Mouse (Mus musculus) erythroid progenitor cell, adult 5-6 weeks (primary cell): ENCODE data around the gene Tlk1. TPM values are rescaled to one million over a fixed set of nuclear protein-coding genes. Genes with fewer than 3 reads are reported as not detected.
"Not testable (repeated sequence)": the region's sequence is repeated elsewhere in the genome, so short reads cannot be mapped to it uniquely, and the experiment has no call there.

Experiments
- ATAC-seq: replicated peaks from 2 replicates; pipeline ENCODE4 v1.8.0; 2016; ENCODE audit warnings: moderate number of reproducible peaks, mild to moderate bottlenecking, moderate TSS enrichment, inconsistent platforms; ENCODE audit not compliant: poor library complexity, low FRiP score, severe bottlenecking
- total RNA-seq, 2 experiments: library from RNA; stranded (forward) in 1 of 2; stranded (reverse) in 1 of 2; fragments of 150-400 nt in 1 of 2; fragments of 186-747, 209-891 nt in 1 of 2; gene quantifications; 2 replicates each; pipeline versions ENCODE4 v1.2.3 to v1.2.4; 2015 to 2017; ENCODE audit warnings: low replicate concordance in 2 of 2

Tlk1 gene
- total RNA-seq, 2 experiments from 2014 or later, result 126 to 172 TPM

DNA sequence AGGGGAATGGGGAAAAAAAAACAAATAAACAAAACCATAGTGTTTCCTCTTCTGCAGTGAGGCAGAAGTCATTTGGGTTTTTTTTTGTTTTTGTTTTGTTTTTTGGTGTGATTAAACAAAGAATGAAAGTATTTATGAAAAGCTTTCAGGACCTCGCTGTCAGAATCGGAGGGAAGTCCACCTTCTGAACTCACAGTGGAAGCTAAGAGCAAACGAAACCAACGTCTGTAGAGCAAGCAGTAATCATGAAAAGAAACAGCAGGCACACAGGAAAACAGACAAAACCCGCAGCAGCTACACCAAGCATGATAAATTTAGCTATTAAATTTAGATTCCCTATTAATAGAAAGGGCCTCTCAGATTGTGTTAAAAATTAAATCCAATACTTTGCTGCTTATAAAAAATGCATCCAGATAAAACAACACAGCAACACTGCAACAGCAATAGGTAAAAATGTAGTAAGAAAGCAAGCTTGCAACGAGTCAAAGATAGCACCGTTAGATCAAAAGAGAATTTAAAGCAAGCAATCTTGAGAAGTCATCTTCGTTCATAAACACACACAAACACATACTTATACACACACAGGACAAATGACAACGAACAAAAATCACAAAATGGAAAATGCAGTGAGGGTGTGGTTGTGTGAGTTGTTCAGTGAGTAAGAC lies 10.2 kb upstream of the Tlk1 start:
- ATAC-seq, result no peak

- no peak for ATAC-seq
Measured at GRCm38 (mm10) chr2:70835209-70835608, 9.7 kb upstream of the Tlk1 start.

- no peak for ATAC-seq
Measured at GRCm38 (mm10) chr2:70833261-70833660, 7.7 kb upstream of the Tlk1 start.

DNA sequence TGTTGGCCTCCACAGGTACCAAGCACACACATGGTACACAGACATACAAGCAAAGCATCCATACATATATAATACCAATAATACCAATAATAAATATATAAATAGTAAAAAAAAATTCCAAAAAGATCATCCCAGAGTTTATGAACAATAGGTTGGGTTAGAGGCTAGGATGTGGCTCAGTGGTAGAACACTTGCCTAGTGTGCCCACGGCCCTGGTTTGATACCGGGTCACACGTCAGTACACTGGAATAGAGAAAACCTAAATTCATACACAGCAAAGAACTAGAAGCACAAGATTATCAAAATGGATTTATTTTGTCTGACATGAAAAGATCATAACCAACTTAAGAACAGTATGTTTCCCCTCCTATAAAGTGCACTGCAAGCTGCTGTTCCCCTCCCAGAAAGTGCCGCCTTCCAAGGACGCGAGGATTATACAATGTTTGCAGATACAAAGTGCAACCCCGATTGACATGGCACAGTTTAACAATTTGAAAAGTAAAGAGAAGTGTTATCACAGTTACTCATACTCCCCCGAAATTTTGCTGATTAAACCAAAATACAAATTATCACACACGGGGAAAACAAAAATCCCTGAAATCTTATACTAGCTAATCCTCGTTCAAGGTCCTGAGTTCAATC lies 6.3 kb upstream of the Tlk1 start:
- no peak for ATAC-seq

GRCm38 (mm10) chr2:70830683-70831082 lies 5.2 kb upstream of the Tlk1 start:
- ATAC-seq, result peak; percentile 47; the same call in 1 of the 2 replicates

DNA sequence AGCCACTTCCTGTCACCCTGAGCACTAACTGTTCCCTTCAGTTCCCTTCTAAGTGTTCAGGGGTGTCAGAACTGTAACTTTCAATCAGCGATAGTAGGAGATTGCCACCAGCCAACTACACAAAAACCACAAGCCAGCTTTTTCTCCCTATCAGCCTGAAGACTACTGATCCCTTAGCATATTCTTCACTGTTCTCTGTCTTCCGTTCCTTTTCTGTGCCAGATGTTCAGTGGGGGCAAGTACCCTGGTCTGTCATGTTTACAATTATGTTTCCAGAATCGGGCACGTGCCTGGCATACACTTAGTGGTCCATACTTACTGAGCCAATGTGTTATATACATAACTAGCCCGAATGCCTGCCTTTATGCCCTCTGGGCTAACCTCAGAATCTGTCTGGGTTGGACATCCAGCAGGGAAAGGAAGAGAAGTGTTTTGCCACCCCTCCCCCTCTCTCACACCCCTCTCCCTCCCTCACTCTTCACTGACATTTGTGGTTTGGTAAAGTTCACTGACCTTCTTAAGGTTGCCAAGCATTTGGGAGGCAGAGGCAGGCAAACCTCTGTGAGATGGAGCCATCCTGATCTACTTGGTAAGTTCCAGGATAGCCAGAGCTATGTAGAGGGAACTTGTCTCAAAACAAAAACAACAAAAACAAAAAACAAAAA lies 4.5 kb upstream of the Tlk1 start:
- ATAC-seq, result no peak

- ATAC-seq, result peak; percentile 46
Measured at GRCm38 (mm10) chr2:70827780-70828179, 2.3 kb upstream of the Tlk1 start.

GRCm38 (mm10) chr2:70826436-70827230 lies 1.1 kb upstream of the Tlk1 start:
- ATAC-seq, result peak; percentile 63

DNA sequence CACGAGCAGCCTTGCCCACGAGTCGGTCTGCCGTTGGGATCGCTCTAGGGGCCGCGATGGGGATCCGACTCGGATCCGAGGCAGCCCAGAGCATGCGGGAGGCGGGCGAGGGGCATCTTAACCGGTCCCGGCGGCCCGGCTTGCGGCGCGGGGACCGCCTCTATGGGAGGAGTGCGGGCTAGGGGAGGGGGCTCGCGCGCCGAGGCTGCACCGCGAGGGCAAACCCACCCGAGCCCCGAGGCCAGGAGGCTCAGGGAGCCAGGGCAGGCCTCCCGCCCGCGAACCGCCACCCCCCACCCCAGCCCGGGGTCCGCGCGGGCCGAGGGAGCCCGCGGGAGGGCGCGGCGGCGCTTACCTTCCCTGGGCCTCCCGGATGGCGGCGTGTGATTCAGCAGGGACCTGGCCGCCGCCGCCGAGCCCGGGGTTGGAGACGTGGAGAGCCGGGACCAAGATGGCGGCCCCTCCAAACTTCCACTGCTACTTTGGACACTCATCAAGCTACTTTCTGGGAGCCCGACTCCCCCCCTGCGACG lies 624 bp downstream of the Tlk1 start:
- ATAC-seq, result 0 out of 2 replicates have a peak, but pooled peaks have one; percentile 30

DNA sequence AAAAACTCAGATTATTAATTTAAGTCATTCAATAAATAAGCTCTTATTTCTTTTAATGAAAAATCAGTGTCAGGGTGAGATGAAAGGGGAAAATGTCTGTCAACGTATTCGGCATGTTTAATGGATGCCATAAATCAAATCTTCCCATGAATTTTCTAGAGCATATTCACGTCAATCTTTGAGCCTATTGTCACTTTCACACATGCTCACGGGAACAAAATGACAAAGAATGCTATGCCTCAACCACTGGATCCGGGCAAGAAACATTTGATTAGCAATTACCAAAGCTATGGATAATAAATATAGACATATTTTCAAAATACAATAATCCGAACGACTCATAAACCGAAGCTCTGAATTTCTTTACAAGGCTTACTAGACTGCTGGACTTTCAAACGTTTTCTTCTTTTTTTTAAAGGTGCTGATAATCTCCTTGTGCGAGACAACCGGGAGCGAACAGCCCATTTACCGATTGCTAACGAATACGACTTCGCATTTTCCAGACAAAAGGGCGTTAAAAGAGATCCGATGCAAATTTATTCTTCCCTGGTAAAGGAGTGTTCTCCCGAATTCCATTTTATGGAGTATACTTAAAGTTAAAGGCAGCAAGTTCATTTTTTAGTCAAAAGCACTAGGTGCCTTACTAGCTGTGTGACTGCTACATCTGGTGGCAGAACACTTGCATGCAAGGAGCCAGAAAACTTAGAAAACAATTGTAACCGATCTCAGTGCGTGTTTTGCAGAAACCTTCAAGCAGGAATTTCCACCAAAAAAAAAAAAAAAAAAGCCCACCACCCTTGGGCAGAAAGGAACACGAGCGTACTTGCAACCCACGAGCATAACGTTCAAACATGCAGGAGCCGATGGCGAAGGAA lies 1.4 kb downstream of the Tlk1 start:
- no peak for ATAC-seq

DNA sequence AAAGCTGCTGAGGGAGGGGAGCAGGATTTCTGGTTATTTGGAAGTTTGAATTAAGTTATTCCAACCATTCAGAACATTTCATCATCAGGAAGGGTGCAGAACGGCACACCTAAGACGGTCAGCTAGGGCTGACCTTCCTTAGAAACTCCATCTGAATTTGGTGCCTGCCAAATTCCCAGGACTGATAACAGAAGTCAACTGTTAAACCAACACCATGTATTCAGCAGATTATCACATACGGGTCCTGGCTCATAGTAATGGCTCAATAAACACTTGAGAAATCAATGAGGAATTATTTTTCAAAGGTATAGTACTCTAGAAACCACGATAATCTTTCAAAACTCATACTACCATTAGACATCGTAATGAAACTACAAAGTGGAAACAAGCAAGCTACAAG lies 2.1 kb downstream of the Tlk1 start:
- 0 out of 2 replicates have a peak, but pooled peaks have one; percentile 17 for ATAC-seq

DNA sequence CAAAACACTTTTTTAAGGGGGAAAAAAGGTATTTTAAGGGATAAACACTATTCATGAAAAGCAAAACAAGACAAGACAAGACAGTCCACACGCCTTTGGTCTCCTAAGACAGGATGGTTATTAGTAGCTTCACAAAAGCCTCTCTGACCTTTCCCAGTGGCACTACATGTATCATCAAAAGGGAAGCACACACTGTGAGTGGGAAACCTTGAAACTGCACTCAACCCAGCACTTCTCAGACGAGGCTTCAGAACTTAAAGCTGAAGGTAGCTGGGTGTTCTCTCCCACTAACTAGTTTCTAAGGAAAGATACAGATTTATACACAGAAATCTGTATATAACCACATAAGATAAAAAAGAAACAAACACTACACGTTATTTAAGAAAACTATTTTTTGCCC lies 8.6 kb downstream of the Tlk1 start:
- no peak for ATAC-seq

DNA sequence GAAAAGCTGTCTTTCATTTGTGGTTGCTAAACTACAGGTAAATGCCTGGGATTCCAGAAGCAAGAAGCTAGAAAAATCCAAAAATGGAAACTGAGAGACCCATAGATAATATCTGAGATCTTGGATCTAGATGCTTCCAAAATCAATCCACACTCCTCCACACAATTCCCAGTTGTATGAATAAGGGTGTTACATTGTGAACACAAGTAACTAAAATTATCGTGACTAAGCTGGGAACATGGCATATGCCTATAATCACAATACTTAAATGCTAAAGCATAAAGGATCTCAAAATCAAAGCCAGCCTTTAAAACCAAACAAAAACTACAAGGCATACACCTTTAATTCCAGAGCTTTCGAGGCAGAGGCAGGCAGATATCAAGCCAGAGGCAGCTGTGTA lies 9.5 kb downstream of the Tlk1 start:
- no peak for ATAC-seq

DNA sequence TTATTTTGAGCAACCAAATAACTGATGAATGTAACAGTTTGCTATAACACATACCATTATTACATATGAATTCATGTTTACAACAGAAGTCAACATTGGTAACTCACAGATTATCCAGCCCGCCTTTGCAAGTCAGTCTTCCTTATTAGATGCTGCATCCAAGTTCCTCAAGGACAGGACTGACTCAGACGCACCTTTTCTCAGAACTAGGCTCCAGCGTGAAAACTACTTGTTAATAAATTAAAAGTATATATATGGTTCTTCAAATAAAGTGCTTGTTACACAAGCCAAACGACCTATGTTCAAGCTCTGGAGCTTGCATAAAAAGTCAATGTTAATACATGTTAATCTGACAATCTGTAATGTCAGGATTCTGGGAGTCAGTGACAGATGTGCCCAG lies 11.9 kb downstream of the Tlk1 start:
- no peak for ATAC-seq

GRCm38 (mm10) chr2:70811476-70811875 lies 14.1 kb downstream of the Tlk1 start:
- ATAC-seq, result no peak

- no peak for ATAC-seq
Measured at GRCm38 (mm10) chr2:70809921-70810320, 15.6 kb downstream of the Tlk1 start.

DNA sequence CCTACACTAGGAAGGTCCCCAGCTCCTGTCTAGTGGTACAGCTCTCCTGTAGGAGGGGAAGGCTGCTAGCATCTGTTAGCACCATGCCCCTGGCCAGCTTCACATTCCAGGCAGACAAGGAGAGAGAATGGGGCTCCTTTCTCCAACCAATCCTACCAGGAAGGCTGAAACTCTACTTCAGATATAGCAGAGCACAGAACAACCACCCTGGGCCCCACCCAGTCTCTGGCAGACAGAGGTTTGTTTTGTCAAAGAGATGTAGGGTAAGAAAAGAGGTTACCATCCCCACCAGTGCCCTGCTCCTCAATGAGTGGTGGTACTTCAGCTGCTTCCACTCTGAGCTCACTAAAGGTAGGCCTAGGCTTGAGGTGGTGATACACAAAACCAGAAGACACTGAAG lies 16.8 kb downstream of the Tlk1 start:
- 0 out of 2 replicates have a peak, but pooled peaks have one; percentile 19 for ATAC-seq

GRCm38 (mm10) chr2:70807678-70808077 lies 17.9 kb downstream of the Tlk1 start:
- not testable (repeated sequence) for ATAC-seq

GRCm38 (mm10) chr2:70806020-70806419 lies 19.5 kb downstream of the Tlk1 start:
- ATAC-seq, result no peak
